14 mouse cellular contexts compared by ENCODE assay signal in genomic region chr2:20131792-20132191, GRCm38 (mm10).
DNase-seq lines count a peak whose midpoint lies in the region; ATAC-seq and TF ChIP-seq lines count a peak whose summit lies in the region.
"Had no signal": no experiment of that assay in that cellular context is flagged by ENCODE, and none has a peak within 500 bp of the region (broad histone marks: within the 10 kb centered on the region; RNA-seq: fewer than 3 reads in every experiment).

No protein-coding gene starts in this region.

- H3K9ac ChIP-seq in kidney, embryonic 14.5 days (ENCODE audit: low read depth, low read length): no peak overlapping the region
- no peak overlapping the region for H3K9ac ChIP-seq in kidney, postnatal 0 days (ENCODE audit: low read depth, low read length)
- H3K9ac ChIP-seq: limb, embryonic 15.5 days; liver, postnatal 0 days had no signal

- no peak overlapping the region for H3K4me3 ChIP-seq in kidney, embryonic 14.5 days (ENCODE audit: low read length)
- H3K4me3 ChIP-seq in kidney, postnatal 0 days (replicated peaks; ENCODE audit: low read depth, low read length): no peak overlapping the region
- H3K4me3 ChIP-seq: limb, embryonic 15.5 days; megakaryocyte, embryonic 14.5 days had no signal

- H3K36me3 ChIP-seq in kidney, embryonic 14.5 days (ENCODE audit: control insufficient read depth, insufficient read depth, low read length): no peaks in the 10 kb centered on the region
- H3K36me3 ChIP-seq in kidney, postnatal 0 days (ENCODE audit: insufficient read depth, low read length): no peaks in the 10 kb centered on the region
- H3K36me3 ChIP-seq: limb, embryonic 15.5 days had no signal

- no peaks in the 10 kb centered on the region for H3K9me3 ChIP-seq in kidney, embryonic 14.5 days (ENCODE audit: control insufficient read depth, low read length)
- no peaks in the 10 kb centered on the region for H3K9me3 ChIP-seq in kidney, postnatal 0 days (replicated peaks; ENCODE audit: low read length)
- H3K9me3 ChIP-seq: limb, embryonic 15.5 days; megakaryocyte, embryonic 14.5 days had no signal

- no peak overlapping the region for H3K4me2 ChIP-seq in kidney, embryonic 14.5 days (replicated peaks; ENCODE audit: low read depth, low read length)
- 0 out of 2 replicates have a peak overlapping the region, but pooled peaks have one; percentile 15 for H3K4me2 ChIP-seq in kidney, postnatal 0 days (ENCODE audit: low read length)
- H3K4me2 ChIP-seq: limb, embryonic 15.5 days had no signal

- peak; percentile 20 for DNase-seq in kidney, adult 11 months
- DNase-seq in ES-CJ7 (ENCODE audit: low read depth, low spot score): peak; percentile 25
- peak; percentile 15 for DNase-seq in embryo, embryonic 10 days (ENCODE audit: low spot score)
- DNase-seq in kidney, postnatal 0 days (ENCODE audit: low spot score): peak; percentile 42
- no peak for DNase-seq in cerebellum, adult 9-11 months
- DNase-seq: cerebellum, postnatal 25 days; heart, postnatal 36 days; liver, postnatal 0 days had no signal

- 23% methylated on average over 2 of the region's 2 CpGs for WGBS in kidney, embryonic 14.5 days
- 6% methylated on average over 2 of the region's 2 CpGs for WGBS in kidney, postnatal 0 days

- peak; percentile 44; the same call in 1 of the 2 replicates for TF ChIP-seq CTCF in kidney, postnatal 0 days (IDR thresholded peaks at IDR 0.05; ENCODE audit: low read depth)

- no peak overlapping the region for H3K27ac ChIP-seq in kidney, embryonic 14.5 days (ENCODE audit: low read depth, low read length)
- H3K27ac ChIP-seq in kidney, postnatal 0 days: no peak overlapping the region
- H3K27ac ChIP-seq: limb, embryonic 15.5 days had no signal

- ATAC-seq in kidney, embryonic 14.5 days (ENCODE audit: low FRiP score, low TSS enrichment): no peak
- ATAC-seq in kidney, postnatal 0 days (replicated peaks; ENCODE audit: low FRiP score, low read depth): no peak
- ATAC-seq in erythroblast, adult 5-6 weeks (replicated peaks; ENCODE audit: low FRiP score, poor library complexity, severe bottlenecking): no peak
- ATAC-seq: forebrain, embryonic 14.5 days; hindbrain, embryonic 16.5 days; liver, postnatal 0 days had no signal

- H3K27me3 ChIP-seq in kidney, embryonic 14.5 days (ENCODE audit: control insufficient read depth, insufficient read depth, low read length): no peaks in the 10 kb centered on the region
- no peaks in the 10 kb centered on the region for H3K27me3 ChIP-seq in kidney, postnatal 0 days (ENCODE audit: insufficient read depth, low read length)
- H3K27me3 ChIP-seq: limb, embryonic 15.5 days; megakaryocyte, embryonic 14.5 days had no signal

- 0 out of 2 replicates have a peak, but pooled peaks cover 5% of the 10 kb centered on the region for H3K4me1 ChIP-seq in kidney, embryonic 14.5 days (ENCODE audit: control insufficient read depth, insufficient read depth, low read length)
- 0 out of 2 replicates have a peak, but pooled peaks cover 7% of the 10 kb centered on the region for H3K4me1 ChIP-seq in kidney, postnatal 0 days (replicated peaks; ENCODE audit: insufficient read depth, low read length)
- H3K4me1 ChIP-seq: limb, embryonic 15.5 days; megakaryocyte, embryonic 14.5 days had no signal
